Mouse (Mus musculus) bone marrow macrophage, adult 2 months (primary cell): ENCODE measurements around the gene Tiam1.

Experiments
- CTCF ChIP-seq: IDR thresholded peaks from 2 replicates; pipeline ENCODE4 v1.5.1; 2012; ENCODE audit warnings: low read depth, mild to moderate bottlenecking, low read length, moderate library complexity
- POLR2A ChIP-seq: IDR thresholded peaks from 2 replicates; pipeline ENCODE4 v1.6.1; 2012; ENCODE audit warnings: mild to moderate bottlenecking, low read depth, low read length, borderline replicate concordance

DNA sequence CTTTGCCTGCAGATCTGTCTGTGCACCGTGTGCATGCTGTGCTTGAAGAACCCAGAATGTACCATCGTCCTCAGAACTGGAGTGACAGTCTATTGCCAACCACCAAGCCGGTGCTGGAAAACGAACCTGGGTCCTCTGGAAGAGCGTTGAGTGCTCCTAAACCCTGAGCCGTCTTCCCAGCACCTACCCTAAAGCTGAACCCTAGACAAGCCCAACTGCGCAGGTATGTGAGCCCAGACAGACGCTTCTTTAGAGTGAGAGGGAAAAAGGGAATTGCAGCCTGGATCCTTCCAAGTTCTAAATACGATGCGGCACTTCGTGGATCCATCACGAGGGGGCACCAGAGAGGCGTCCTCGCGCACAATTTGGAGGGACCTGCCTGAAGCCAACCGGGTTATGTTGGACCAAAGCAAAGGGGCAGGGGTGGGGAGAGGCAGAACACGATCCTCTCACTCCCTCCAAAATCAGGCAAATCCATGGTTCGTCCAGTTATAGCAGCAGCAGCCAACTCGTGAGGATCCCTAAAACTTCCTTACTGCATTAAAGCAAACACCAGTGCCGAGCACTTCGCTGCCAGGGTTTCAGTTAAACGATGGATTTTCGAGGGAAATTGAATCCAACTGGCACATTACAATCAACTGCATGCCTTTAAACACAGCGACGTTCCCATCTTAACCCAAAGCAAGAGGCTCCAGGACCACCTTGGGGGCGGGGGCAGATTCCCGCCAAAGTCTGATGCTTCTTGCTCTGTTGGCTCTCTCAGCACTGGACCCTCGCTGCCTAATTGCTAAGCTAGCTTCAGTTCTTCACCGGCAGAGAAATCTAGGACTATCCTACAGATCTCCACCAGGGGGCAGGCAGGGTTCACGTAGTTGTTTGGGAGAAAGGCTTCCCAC lies 369.7 kb downstream of the Tiam1 start:
- peak; percentile 59 for TF ChIP-seq CTCF
- TF ChIP-seq POLR2A: no peak
